Mouse (Mus musculus) neutrophil, adult 5-6 weeks (primary cell): ENCODE data around the gene Abcc4. TPM values are rescaled to one million over a fixed set of nuclear protein-coding genes. Genes with fewer than 3 reads are reported as not detected.
"Not testable (repeated sequence)": the region's sequence is repeated elsewhere in the genome, so short reads cannot be mapped to it uniquely, and the experiment has no call there.

Experiments
- ATAC-seq: fragments of 151-379, 151-347 bp; 2 replicates; pipeline ENCODE4 v1.8.0; 2017; ENCODE audit warnings: mild to moderate bottlenecking, moderate TSS enrichment; ENCODE audit not compliant: insufficient number of reproducible peaks, poor library complexity, low FRiP score, severe bottlenecking; ENCODE audit errors: extremely low read depth
- total RNA-seq: library from RNA; stranded (forward); fragments of 200-1000 nt; gene quantifications from 2 replicates; pipeline ENCODE4 v1.2.3, GENCODE M21; 2017

Gene Abcc4
- total RNA-seq, 1 experiment from 2014 or later: 12.6 TPM

- no peak for ATAC-seq
Measured at GRCm38 (mm10) chr14:118688643-118689042, 17.4 kb downstream of the Abcc4 start.

GRCm38 (mm10) chr14:118686861-118687260, 19.2 kb downstream of the Abcc4 start:
- no peak for ATAC-seq

- ATAC-seq: no peak
Measured at GRCm38 (mm10) chr14:118685572-118685971, 20.4 kb downstream of the Abcc4 start.

GRCm38 (mm10) chr14:118682339-118683034, 23.5 kb downstream of the Abcc4 start:
- no peak for ATAC-seq

- no peak for ATAC-seq
Measured at GRCm38 (mm10) chr14:118681087-118681486, 24.9 kb downstream of the Abcc4 start.

GRCm38 (mm10) chr14:118678279-118678985, 27.6 kb downstream of the Abcc4 start:
- no peak for ATAC-seq

- ATAC-seq: no peak
Measured at GRCm38 (mm10) chr14:118676308-118676994, 29.6 kb downstream of the Abcc4 start.

GRCm38 (mm10) chr14:118674705-118675139, 31.3 kb downstream of the Abcc4 start:
- peak; percentile 56; the same call in 1 of the 2 replicates for ATAC-seq

GRCm38 (mm10) chr14:118674224-118674623, 31.8 kb downstream of the Abcc4 start:
- ATAC-seq: no peak

- ATAC-seq: 0 out of 2 replicates have a peak, but pooled peaks have one; percentile 10
Measured at GRCm38 (mm10) chr14:118673501-118673900, 32.5 kb downstream of the Abcc4 start.

- ATAC-seq: not testable (repeated sequence)
Measured at GRCm38 (mm10) chr14:118672931-118673330, 33.1 kb downstream of the Abcc4 start.

GRCm38 (mm10) chr14:118667499-118667898, 38.5 kb downstream of the Abcc4 start:
- ATAC-seq: no peak

GRCm38 (mm10) chr14:118664661-118665060, 41.4 kb downstream of the Abcc4 start:
- no peak for ATAC-seq

GRCm38 (mm10) chr14:118662625-118663276, 43.3 kb downstream of the Abcc4 start:
- peak; percentile 52 for ATAC-seq

- ATAC-seq: peak; percentile 28; the same call in 1 of the 2 replicates
Measured at GRCm38 (mm10) chr14:118662124-118662523, 43.9 kb downstream of the Abcc4 start.

GRCm38 (mm10) chr14:118659230-118659629, 46.8 kb downstream of the Abcc4 start:
- no peak for ATAC-seq

- no peak for ATAC-seq
Measured at GRCm38 (mm10) chr14:118658328-118658692, 47.7 kb downstream of the Abcc4 start.

- ATAC-seq: no peak
Measured at GRCm38 (mm10) chr14:118657673-118658327, 48.2 kb downstream of the Abcc4 start.

- ATAC-seq: no peak
Measured at GRCm38 (mm10) chr14:118657206-118657605, 48.8 kb downstream of the Abcc4 start.
